Mouse (Mus musculus): ENCODE measurements around the gene Slc9a9.

DNA sequence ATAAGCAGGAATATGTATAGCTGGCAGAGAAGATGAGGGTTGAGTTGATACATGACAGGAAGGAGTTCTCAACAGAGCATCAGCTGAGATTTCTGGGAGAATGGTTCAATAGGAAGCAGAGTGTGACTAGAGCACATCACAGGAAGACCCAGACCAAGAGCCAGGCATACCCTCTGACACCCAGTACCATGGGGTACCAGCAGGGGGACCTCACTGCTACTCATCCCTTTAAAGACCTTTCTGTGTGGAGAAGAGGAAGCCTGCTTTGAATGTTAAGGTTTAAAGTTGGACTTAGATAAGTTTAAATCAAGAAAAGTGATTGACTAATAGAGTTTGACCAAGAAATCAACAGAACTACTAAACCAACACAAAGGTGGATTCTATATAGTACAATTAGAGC lies 257.4 kb downstream of the Slc9a9 start:
- no peak for TF ChIP-seq GATA1 (IDR thresholded peaks at IDR 0.05; ENCODE audit: borderline replicate concordance, low read length)
- TF ChIP-seq FLI1 (IDR thresholded peaks at IDR 0.05; ENCODE audit: low read length): no peak

Data from megakaryocyte, embryonic 14.5 days (primary cell).